Mouse (Mus musculus): Measurements from ENCODE around the gene Syce3. TPM values are rescaled to one million over a fixed set of nuclear protein-coding genes. Genes with fewer than 3 reads are reported as not detected.
"Not testable (repeated sequence)": the region's sequence is repeated elsewhere in the genome, so short reads cannot be mapped to it uniquely, and the experiment has no call there.

The Syce3 gene
- not detected for total RNA-seq (2021)
- long read RNA-seq, experiment 1: 0 reads
- long read RNA-seq, experiment 2: 0 reads

GRCm38 (mm10) chr15:89410118-89410517, at the start of gene Syce3:
Syce3 (minus strand) TSS chr15:89410503.
- DNase-seq (ENCODE audit: low spot score in 2 of 2): no peak

GRCm38 (mm10) chr15:89459821-89460220, 49.5 kb upstream of the Syce3 start:
- DNase-seq (ENCODE audit: low spot score in 2 of 2): no peak

DNA sequence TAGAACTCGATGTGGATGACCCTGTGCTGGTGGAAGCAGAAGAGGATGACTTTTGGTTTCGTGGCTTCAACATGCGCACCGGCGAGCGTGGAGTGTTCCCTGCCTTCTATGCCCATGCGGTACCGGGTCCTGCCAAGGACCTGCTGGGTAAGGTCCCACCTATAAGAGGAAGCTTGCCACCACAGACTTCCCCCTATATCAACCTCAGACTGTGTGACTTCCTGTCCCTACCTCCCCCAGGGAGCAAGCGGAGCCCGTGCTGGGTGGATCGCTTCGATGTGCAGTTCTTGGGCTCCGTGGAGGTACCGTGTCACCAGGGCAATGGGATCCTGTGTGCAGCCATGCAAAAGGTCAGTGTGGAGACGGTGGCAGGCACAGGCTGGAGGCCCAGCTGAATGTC, 48.6 kb upstream of the Syce3 start:
- no peak for DNase-seq (ENCODE audit: low spot score in 2 of 2)

DNA sequence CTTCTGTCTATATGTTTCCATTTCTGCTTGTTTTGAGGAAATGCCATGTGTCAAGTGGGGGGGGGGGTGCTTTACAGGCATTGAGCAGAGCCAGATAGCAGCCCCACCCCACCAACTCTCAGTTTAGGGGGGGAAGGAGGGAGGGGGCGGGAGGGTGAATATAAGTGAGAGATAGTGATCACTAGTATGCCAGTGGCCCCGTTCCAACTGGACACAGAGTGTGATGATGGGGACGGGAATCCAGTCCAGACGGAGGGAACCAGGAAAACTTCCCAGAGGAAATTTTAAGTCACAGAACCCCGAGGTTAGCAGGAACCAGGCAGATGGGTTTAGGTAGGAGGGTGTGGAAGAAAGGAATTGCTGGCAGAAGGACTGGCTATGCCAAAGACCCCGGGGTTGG, 45.3 kb upstream of the Syce3 start:
- DNase-seq (ENCODE audit: low spot score in 2 of 2): no peak

- DNase-seq (ENCODE audit: low spot score in 2 of 2): no peak
These were observed 44.6 kb upstream of the Syce3 start for GRCm38 (mm10) chr15:89454857-89455256.

- DNase-seq (ENCODE audit: low spot score in 2 of 2): peak; percentile 59 to 71
These were observed 43.7 kb upstream of the Syce3 start, which contains the start of gene Mapk8ip2 for GRCm38 (mm10) chr15:89453865-89454478. Mapk8ip2 (plus strand) TSS chr15:89453913.

GRCm38 (mm10) chr15:89452906-89453864, 42.9 kb upstream of the Syce3 start:
- DNase-seq (ENCODE audit: low spot score in 2 of 2): peak in 1 of 2 experiments; percentile 57

- DNase-seq (ENCODE audit: low spot score in 2 of 2): no peak
These were observed 32.3 kb upstream of the Syce3 start for GRCm38 (mm10) chr15:89442486-89443070.

- no peak for DNase-seq (ENCODE audit: low spot score in 2 of 2)
These were observed 25.6 kb upstream of the Syce3 start for GRCm38 (mm10) chr15:89435878-89436277.

DNA sequence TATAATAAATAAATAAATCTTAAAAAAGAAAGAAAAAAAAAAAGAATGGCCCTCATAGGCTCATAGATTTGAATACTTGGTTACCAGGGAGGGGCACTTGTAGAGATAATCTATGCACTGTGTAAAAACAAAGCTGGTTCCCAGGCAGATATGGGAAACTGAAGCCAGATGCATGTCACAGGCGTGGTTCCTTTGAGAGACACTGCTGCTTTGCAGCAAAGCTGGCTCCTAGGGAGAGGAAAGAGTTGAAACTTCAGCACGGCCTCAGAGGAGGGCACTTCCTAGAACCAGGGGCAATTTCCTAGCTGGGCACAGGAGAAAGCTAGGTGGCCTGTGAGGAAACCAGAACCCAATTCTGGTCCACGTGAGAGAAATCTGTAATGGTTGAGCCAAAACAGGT, 23.8 kb upstream of the Syce3 start:
- no peak for DNase-seq (ENCODE audit: low spot score in 2 of 2)

- no peak for DNase-seq (ENCODE audit: low spot score in 2 of 2)
These were observed 22.6 kb upstream of the Syce3 start for GRCm38 (mm10) chr15:89432946-89433345.

DNA sequence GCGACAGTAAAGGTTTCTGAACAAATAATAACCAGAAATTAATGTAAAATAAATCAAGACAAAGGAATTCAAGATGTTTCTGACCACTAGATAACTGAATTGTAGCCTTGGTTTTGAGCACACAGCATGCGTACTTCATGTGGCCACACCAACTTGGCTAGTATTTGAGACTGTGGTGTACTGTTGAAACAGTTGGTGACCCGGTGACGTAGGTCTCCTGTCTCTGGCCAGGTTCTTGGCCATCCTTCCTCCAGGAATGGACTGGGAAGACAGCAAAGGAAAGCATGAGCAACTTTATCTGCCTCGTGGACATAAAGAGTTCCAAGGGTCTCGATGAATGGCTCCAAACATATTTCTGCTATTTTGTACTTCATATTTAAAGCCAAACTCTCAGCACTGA, 21.5 kb upstream of the Syce3 start:
- DNase-seq (ENCODE audit: low spot score in 2 of 2): no peak

- DNase-seq (ENCODE audit: low spot score in 2 of 2): no peak
These were observed 21.0 kb upstream of the Syce3 start for GRCm38 (mm10) chr15:89431271-89431670.

DNA sequence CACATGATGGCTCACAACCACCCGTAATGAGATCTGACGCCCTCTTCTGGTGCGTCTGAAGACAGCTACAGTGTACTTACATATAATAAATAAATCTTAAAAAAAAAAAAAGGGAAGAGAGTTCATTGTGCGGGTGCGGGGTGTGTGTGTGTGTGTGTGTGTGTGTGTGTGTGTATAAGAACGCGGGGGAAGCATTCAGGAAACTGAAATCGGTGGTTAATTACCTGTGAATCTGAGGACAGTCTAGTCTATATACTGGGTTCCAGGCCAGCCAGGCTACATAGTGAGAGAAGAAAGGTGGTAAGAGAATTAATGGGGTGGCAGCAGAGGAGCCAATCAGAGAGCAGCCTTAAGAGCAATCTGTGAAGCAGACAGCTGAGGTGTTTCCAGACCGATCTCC, 20.5 kb upstream of the Syce3 start:
- not testable (repeated sequence) for DNase-seq (ENCODE audit: low spot score in 2 of 2)

DNA sequence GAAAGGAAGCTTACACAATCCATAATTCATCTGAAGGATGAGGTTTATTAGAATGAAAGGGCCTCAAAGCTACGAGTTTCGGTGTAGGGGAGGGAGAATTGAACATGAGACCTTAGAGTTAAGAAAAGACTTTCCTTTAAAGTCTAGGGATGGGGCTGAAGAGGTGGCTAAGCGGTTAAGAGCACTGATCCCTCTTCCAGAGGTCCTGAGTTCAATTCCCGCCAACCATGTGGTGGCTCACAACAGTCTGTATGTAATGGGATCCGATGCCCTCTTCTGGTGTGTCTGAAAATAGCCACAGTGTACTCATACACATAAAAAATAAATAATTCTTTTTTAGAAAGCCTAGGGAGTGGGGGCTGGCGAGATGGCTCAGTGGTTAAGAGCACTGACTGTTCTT, 20.0 kb upstream of the Syce3 start:
- no peak for DNase-seq (ENCODE audit: low spot score in 2 of 2)

GRCm38 (mm10) chr15:89429352-89430221, 19.3 kb upstream of the Syce3 start, which contains the start of the genes C730034F03Rik, Gm44502 and Chkb:
C730034F03Rik (plus strand) TSS chr15:89429589.
Gm44502 (minus strand) TSS chr15:89429696.
Chkb (minus strand) TSS chr15:89429908.
- DNase-seq (ENCODE audit: low spot score in 2 of 2): peak; percentile 92 to 95

DNA sequence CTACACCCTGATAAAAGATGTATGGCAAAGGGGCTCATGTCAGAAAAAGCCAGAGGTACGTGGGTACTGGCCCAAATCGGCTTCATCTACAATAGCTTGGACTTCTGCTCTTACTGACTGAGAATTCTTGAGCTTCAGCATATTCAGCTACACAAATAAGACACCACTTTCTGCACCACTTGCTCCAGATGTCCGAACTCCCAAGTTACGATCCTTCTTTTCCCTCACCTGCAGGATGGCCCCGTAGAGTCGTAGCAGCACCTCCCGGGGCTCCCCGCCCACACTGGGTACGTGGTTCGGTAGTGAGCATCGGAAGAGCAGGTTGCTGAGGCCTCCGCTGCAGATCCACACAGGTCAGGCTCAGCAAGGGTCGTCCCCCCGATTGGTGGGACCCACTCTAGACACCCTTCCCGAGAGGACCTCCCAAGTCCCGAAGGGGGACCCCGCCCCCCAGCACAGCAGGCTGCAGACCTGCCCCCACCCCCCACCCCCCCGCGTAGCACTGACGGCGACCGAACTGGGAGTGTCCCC, 18.6 kb upstream of the Syce3 start:
- no peak for DNase-seq (ENCODE audit: low spot score in 2 of 2)

GRCm38 (mm10) chr15:89428136-89428790, 18.0 kb upstream of the Syce3 start:
- no peak for DNase-seq (ENCODE audit: low spot score in 2 of 2)

DNA sequence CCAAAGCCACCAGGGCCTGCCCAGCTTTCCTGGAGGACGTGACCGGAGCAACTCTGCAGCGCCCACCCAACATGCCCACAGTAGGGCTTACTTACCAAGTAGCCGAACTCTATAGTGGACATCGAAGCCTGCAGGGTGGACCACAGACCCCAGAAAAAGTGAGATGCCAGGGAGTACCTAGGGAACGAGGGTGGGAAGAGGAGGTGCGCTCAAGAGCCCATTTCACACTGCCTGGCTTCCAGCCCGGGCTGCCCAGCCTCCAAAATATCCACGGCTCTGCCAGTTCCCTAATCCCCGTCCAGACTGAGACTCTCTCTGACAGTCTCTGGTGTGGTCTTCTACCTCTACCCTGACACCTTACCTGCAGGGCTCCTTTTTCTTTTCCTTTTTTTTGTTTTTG, 16.4 kb upstream of the Syce3 start:
- no peak for DNase-seq (ENCODE audit: low spot score in 2 of 2)

GRCm38 (mm10) chr15:89425711-89426121, 15.4 kb upstream of the Syce3 start, which contains the start of gene Cpt1b:
Cpt1b (minus strand) TSS chr15:89425863.
- no peak for DNase-seq (ENCODE audit: low spot score in 2 of 2)
